Mouse (Mus musculus) small intestine, adult 2 months (tissue): ENCODE data around the gene Slc3a2. TPM values are rescaled to one million over a fixed set of nuclear protein-coding genes. Genes with fewer than 3 reads are reported as not detected.

Experiments
- H3K27ac ChIP-seq: fragments of 200-500 bp; 2 replicates; pipeline ENCODE4 v1.5.1; 2012; ENCODE audit warnings: low read depth, low read length, control low read depth, inconsistent platforms; ENCODE audit not compliant: insufficient read depth
- H3K27me3 ChIP-seq: fragments of 200-500 bp; 2 replicates; pipeline ENCODE4 v1.6.1; 2012; ENCODE audit warnings: mild to moderate bottlenecking, moderate library complexity, low read length, inconsistent platforms; ENCODE audit not compliant: control insufficient read depth, insufficient read depth
- H3K36me3 ChIP-seq: fragments of 200-500 bp; 2 replicates; pipeline ENCODE4 v1.6.1; 2012; ENCODE audit warnings: mild to moderate bottlenecking, low read length, control low read depth, inconsistent platforms; ENCODE audit not compliant: control insufficient read depth, insufficient read depth
- H3K4me1 ChIP-seq: fragments of 200-500 bp; 2 replicates; pipeline ENCODE4 v1.6.1; 2012; ENCODE audit warnings: low read length, inconsistent platforms, mixed read lengths; ENCODE audit not compliant: control insufficient read depth, insufficient read depth, insufficient read length
- H3K4me3 ChIP-seq: fragments of 200-500 bp; 2 replicates; pipeline ENCODE4 v1.5.1; 2012; ENCODE audit warnings: low read depth, mild to moderate bottlenecking, control low read depth, inconsistent platforms, low read length, moderate library complexity
- CTCF ChIP-seq: fragments of 200-500 bp; IDR thresholded peaks from 2 replicates; pipeline ENCODE4 v1.5.1; 2012; ENCODE audit warnings: low read depth, mild to moderate bottlenecking, control low read depth, inconsistent platforms, low read length, moderate library complexity, mixed read lengths; ENCODE audit not compliant: insufficient replicate concordance, insufficient read length; ENCODE audit errors: extremely low read depth
- POLR2A ChIP-seq: fragments of 200-500 bp; IDR thresholded peaks from 2 replicates; pipeline ENCODE4 v1.6.1; 2012; ENCODE audit warnings: low read depth, mild to moderate bottlenecking, control low read depth, inconsistent platforms, low read length, moderate library complexity
- WGBS: fragments of 180-500 bp; shearing (Covaris S2); methylation state at CpG from one replicate; pipeline ENCODE4 v1.1.7; 2018; 5-methylcytosine and 5-hydroxymethylcytosine counted together
- polyA plus RNA-seq: library from polyadenylated mRNA; depleted of rRNA; stranded (reverse); fragments of >200 nt; gene quantifications from 2 replicates; pipeline ENCODE4 v1.2.3, GENCODE M21; 2012; rRNA removed

Slc3a2 gene
- polyA plus RNA-seq, 1 experiment = 391 TPM

DNA sequence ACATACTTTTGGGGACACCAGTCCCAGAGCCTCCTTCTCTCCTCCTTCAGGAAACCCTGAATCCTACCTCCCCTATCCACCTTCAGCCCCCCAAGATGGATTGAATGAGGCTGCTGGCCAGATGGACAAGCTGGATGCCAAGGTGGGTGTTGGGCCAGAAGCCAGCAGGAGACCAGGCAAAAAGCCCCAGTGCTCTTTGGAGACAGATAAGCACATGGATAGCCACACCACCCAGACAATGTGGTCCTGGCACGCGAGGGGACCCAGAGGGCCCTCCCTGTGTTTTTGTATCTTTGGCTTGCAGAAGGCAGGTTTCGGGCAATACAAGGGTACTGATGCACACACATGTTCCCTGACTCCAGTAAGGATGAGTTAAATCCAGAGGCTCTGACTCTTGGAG, 58.3 kb downstream of the Slc3a2 start:
- H3K27ac ChIP-seq = no peak overlapping the region
- TF ChIP-seq POLR2A (no peak), CTCF (no peak)
- WGBS = 94% methylated on average over 3 of the region's 3 CpGs
- H3K36me3 ChIP-seq = no peaks in the 10 kb centered on the region
- H3K4me3 ChIP-seq = no peak overlapping the region
- peaks cover 7% of the 10 kb centered on the region; the same call in 1 of the 2 replicates for H3K27me3 ChIP-seq
- peaks cover 4% of the 10 kb centered on the region for H3K4me1 ChIP-seq

DNA sequence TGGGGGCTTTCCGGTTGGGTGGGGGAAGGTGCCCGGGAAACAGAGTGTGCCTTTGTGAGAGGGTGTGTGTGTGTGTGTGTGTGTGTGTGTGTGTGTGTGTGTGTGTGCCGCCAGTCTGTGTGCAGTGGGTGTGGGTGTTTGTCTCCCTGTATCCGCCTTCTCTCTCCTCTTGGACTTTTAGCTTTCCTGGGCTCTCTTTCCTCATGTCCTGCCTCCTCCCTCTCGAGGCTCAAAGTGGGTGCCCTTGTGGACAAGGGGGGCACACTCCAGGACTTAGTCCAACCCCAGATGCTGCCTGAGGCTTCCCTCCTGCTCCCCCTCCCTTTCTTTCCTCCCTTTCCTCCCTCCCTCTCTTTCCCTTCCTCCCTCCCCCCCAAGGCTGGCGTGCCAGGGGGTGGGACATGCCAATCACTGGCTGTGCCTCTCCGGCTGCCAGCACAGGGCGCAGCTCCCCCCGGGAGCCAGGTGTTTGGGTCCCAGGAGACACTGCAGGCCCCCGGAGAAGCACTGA, 59.2 kb downstream of the Slc3a2 start:
- TF ChIP-seq CTCF = no peak
- TF ChIP-seq POLR2A = no peak
- 18% methylated on average over 10 of the region's 10 CpGs for WGBS
- Histone ChIP-seq H3K4me1 (peaks cover 4% of the 10 kb centered on the region), H3K27me3 (peaks cover 7% of the 10 kb centered on the region; the same call in 1 of the 2 replicates), H3K27ac (no peak overlapping the region), H3K36me3 (no peaks in the 10 kb centered on the region), H3K4me3 (peak overlapping the region; percentile 38)

DNA sequence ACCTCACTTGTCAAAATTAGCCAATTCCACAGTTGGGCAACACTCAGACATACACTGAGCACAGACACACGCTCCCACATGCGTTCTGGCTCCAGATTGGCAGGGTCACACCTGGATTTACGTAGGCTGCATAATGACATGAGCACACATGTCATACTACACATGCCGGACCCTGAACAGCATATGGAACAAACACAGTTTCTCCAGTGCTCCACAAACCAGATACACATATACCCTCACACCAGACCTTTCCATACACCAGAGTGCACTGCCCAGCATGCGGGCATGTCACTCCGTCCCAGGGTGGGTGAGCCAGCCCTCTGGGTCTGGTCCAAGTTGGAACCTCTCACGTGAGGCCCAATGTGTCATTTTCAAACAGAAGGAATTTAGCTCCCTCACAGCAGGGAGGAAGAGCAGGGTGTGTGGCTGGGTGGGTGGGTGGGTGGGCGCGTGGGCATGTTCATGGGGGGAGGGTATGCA, 59.8 kb downstream of the Slc3a2 start, which contains the start of gene Chrm1:
Gene Chrm1 (plus strand): TSS at position 430 of the 480 bp plus-strand sequence.
- Histone ChIP-seq H3K27ac (no peak within 1 kb of the TSS), H3K4me3 (peak within 1 kb of the TSS; percentile 50), H3K36me3 (no peaks in the 10 kb centered on the region), H3K27me3 (peaks cover 7% of the 10 kb centered on the region; the same call in 1 of the 2 replicates), H3K4me1 (peaks cover 4% of the 10 kb centered on the region)
- TF ChIP-seq POLR2A = no peak
- no peak for TF ChIP-seq CTCF
- 53% methylated on average over 9 of the region's 9 CpGs for WGBS

DNA sequence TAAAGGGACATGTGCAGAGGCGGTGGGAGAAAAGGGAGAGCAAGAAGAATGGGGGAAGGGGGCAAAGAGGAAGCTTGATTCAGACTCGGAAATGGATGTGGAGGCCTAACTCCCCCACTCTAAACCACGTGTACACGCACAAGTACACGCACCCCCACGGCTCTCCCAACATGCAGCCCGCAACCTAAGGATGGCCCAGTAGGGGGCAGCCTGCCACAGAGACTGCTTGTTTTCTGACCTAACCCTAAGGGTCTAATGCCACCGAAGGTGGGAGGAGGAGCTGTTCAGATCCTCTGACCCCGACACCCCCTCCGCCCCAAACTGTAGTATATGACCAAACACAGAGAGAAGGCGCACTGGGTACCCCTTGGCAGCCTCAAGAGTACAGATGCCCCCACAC, 60.8 kb downstream of the Slc3a2 start:
- TF ChIP-seq POLR2A (no peak), CTCF (peak; percentile 65; the same call in 1 of the 2 replicates)
- Histone ChIP-seq H3K4me1 (peaks cover 4% of the 10 kb centered on the region), H3K27ac (no peak overlapping the region), H3K4me3 (peak overlapping the region; percentile 50), H3K27me3 (peaks cover 7% of the 10 kb centered on the region; the same call in 1 of the 2 replicates), H3K36me3 (no peaks in the 10 kb centered on the region)
- WGBS = 6% methylated on average over 11 of the region's 11 CpGs

DNA sequence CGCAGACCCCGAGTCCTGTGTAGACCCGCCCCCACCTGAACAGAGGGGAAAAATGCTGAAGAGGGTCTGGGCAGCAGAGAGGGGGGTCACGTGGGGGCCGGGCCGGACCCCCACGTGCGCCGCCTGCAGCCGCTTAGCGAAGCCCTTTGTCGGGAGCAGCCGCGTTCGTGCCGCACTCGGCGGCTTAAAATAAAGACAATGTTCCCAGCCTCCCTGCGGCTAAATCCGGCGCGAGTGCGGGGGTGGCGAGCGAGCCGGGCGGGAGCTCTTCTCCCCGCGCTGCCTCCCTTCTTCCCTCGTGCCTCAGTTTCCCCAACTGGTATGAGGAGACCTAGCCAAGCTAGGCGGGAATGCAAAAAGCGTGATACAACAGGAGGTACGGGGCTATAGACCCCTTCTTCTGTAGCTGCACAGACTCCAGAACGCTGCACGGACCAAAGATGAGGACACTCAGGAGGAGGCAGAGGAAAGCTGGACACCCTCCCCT, 61.3 kb downstream of the Slc3a2 start:
- peak overlapping the region; percentile 50 for H3K4me3 ChIP-seq

More for the DNA sequence above, 61.3 kb downstream of the Slc3a2 start:
- TF ChIP-seq CTCF = no peak
- no peak for TF ChIP-seq POLR2A
- WGBS = 2% methylated on average over 35 of the region's 35 CpGs
- peaks cover 4% of the 10 kb centered on the region for H3K4me1 ChIP-seq
- no peaks in the 10 kb centered on the region for H3K36me3 ChIP-seq
- H3K27ac ChIP-seq = no peak overlapping the region
- H3K27me3 ChIP-seq = peaks cover 7% of the 10 kb centered on the region; the same call in 1 of the 2 replicates

Other genes starting within 250 kb of the Slc3a2 start
- gene Slc22a8, start 132.1 kb downstream of the Slc3a2 start, polyA plus RNA-seq = not detected in 2 replicates
- gene Slc22a6, start 105.3 kb downstream of the Slc3a2 start, polyA plus RNA-seq = not detected in 2 replicates
- gene Chrm1, start 59.6 kb downstream of the Slc3a2 start, polyA plus RNA-seq = 2.3 and 2.4 TPM in 2 replicates
- gene Wdr74, start 12.5 kb upstream of the Slc3a2 start, polyA plus RNA-seq = 12.1 and 17.5 TPM in 2 replicates
- not detected in 2 replicates for gene 1700092M07Rik, start 17.3 kb upstream of the Slc3a2 start, polyA plus RNA-seq
- gene Stx5a, start 18.0 kb upstream of the Slc3a2 start, polyA plus RNA-seq = 31.7 and 65.9 TPM in 2 replicates
- 13.3 and 25.4 TPM in 2 replicates for gene Nxf1, start 33.7 kb upstream of the Slc3a2 start, polyA plus RNA-seq
- 117 and 142 TPM in 2 replicates for gene Tmem223, start 47.6 kb upstream of the Slc3a2 start, polyA plus RNA-seq
- gene Tmem179b, start 51.1 kb upstream of the Slc3a2 start, polyA plus RNA-seq = 59.9 and 96.2 TPM in 2 replicates
- 4.5 and 8.1 TPM in 2 replicates for gene Taf6l, start 63.0 kb upstream of the Slc3a2 start, polyA plus RNA-seq
- gene Polr2g, start 75.2 kb upstream of the Slc3a2 start, polyA plus RNA-seq = 7.7 and 13.5 TPM in 2 replicates
- 0.60 and 0.86 TPM in 2 replicates for gene Zbtb3, start 79.2 kb upstream of the Slc3a2 start, polyA plus RNA-seq
- 5.7 and 8.9 TPM in 2 replicates for gene Ttc9c, start 96.0 kb upstream of the Slc3a2 start, polyA plus RNA-seq
- 9.2 and 20.9 TPM in 2 replicates for gene Hnrnpul2, start 96.6 kb upstream of the Slc3a2 start, polyA plus RNA-seq
- gene AC129217.1, start 106.4 kb upstream of the Slc3a2 start, polyA plus RNA-seq = 4.6 TPM in 1 of 2 replicates, not detected in the other
- gene Bscl2, start 114.1 kb upstream of the Slc3a2 start, polyA plus RNA-seq = 54.3 and 82.6 TPM in 2 replicates
- 0.33 and 0.63 TPM in 2 replicates for gene Gng3, start 115.8 kb upstream of the Slc3a2 start, polyA plus RNA-seq
- 0.11 and 0.17 TPM in 2 replicates for gene Lrrn4cl, start 127.4 kb upstream of the Slc3a2 start, polyA plus RNA-seq
- 34.7 and 95.9 TPM in 2 replicates for gene Ubxn1, start 148.1 kb upstream of the Slc3a2 start, polyA plus RNA-seq
- gene Uqcc3, start 157.6 kb upstream of the Slc3a2 start, polyA plus RNA-seq = 14.0 and 19.2 TPM in 2 replicates
- 0.22 and 0.55 TPM in 2 replicates for gene Lbhd1, start 160.4 kb upstream of the Slc3a2 start, polyA plus RNA-seq
- not detected in 2 replicates for gene Gm49403, start 160.6 kb upstream of the Slc3a2 start, polyA plus RNA-seq
- 9.5 and 11.4 TPM in 2 replicates for gene 1810009A15Rik, start 165.5 kb upstream of the Slc3a2 start, polyA plus RNA-seq
- gene Gm49416, start 165.6 kb upstream of the Slc3a2 start, polyA plus RNA-seq = not detected in 2 replicates
- 13.2 and 19.5 TPM in 2 replicates for gene Ints5, start 169.6 kb upstream of the Slc3a2 start, polyA plus RNA-seq
- 45.7 and 74.1 TPM in 2 replicates for gene Ganab, start 174.7 kb upstream of the Slc3a2 start, polyA plus RNA-seq
- gene B3gat3, start 197.0 kb upstream of the Slc3a2 start, polyA plus RNA-seq = 40.1 and 69.5 TPM in 2 replicates
- 7.2 and 15.1 TPM in 2 replicates for gene Rom1, start 206.0 kb upstream of the Slc3a2 start, polyA plus RNA-seq
- 18.4 and 32.2 TPM in 2 replicates for gene Eml3, start 206.2 kb upstream of the Slc3a2 start, polyA plus RNA-seq
- 15.0 and 21.7 TPM in 2 replicates for gene Mta2, start 218.5 kb upstream of the Slc3a2 start, polyA plus RNA-seq
- 5.6 and 13.2 TPM in 2 replicates for gene Tut1, start 230.5 kb upstream of the Slc3a2 start, polyA plus RNA-seq
- 90.2 and 129 TPM in 2 replicates for gene Eef1g, start 243.7 kb upstream of the Slc3a2 start, polyA plus RNA-seq